Mouse (Mus musculus) myocyte (in vitro differentiated cells): ENCODE measurements around the gene 4921530L21Rik.

Source experiments
- CEBPB ChIP-seq: IDR thresholded peaks from 2 replicates; pipeline ENCODE4 v1.6.1; 2011; ENCODE audit warnings: mild to moderate bottlenecking, moderate library complexity; ENCODE audit not compliant: poor library complexity, insufficient read depth, severe bottlenecking
- E2F4 ChIP-seq: IDR thresholded peaks from one replicate; pipeline ENCODE4 v1.6.1; 2011; ENCODE audit warnings: mild to moderate bottlenecking, control low read depth, moderate library complexity; ENCODE audit not compliant: insufficient read depth
- MAX ChIP-seq: IDR thresholded peaks from one replicate; pipeline ENCODE4 v1.6.1; 2011; ENCODE audit warnings: low read depth, mild to moderate bottlenecking, control low read depth
- MYOD1 ChIP-seq, 3 experiments: IDR thresholded peaks; one replicate each; pipeline ENCODE4 v1.6.1; 2011; ENCODE audit warnings: control low read depth in 2 of 3, low read depth in 2 of 3, mild to moderate bottlenecking in 2 of 3, moderate library complexity in 1 of 3; ENCODE audit not compliant: insufficient read length in 2 of 3, control insufficient read depth in 1 of 3
- POLR2A ChIP-seq: IDR thresholded peaks from one replicate; pipeline ENCODE4 v1.6.1; 2011; ENCODE audit warnings: low read depth, mild to moderate bottlenecking, control low read depth, moderate library complexity; ENCODE audit not compliant: insufficient read length
- POLR2AphosphoS2 ChIP-seq: IDR thresholded peaks from one replicate; pipeline ENCODE4 v1.6.1; 2011; ENCODE audit warnings: low read depth, control low read depth; ENCODE audit not compliant: insufficient read length
- USF1 ChIP-seq: IDR thresholded peaks from one replicate; pipeline ENCODE4 v1.6.1; 2011; ENCODE audit warnings: low read depth, mild to moderate bottlenecking, control low read depth, moderate library complexity

DNA sequence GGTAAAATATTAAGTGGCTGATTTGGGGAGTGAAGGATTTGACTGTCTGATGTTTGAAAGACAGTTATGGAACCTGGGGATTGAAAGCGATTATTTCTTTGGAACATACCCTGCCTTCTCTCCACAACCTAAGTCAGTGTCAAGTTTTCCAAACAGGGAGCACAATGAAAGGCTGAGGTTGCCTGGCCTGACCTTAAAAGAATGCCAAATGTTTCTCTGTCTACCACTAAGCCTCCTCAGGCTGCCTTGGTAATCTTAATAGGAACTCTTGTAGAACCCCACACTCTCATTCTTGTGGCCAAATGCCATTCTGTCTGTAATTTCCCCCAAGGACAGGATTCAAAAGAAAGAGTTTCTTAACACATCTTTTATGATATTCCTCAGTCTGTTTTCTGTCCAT lies 3.5 kb upstream of the 4921530L21Rik start:
- no peak for TF ChIP-seq USF1
- no peak for TF ChIP-seq CEBPB
- no peak for TF ChIP-seq MYOD1 (IDR thresholded peaks at IDR 0.05; ENCODE audit: control insufficient read depth in 1 of 3, insufficient read length in 2 of 3, low read depth in 2 of 3)
- no peak for TF ChIP-seq MAX
- TF ChIP-seq POLR2A, result no peak
- TF ChIP-seq POLR2AphosphoS2, result no peak
- TF ChIP-seq E2F4, result no peak
